Mouse (Mus musculus) ovary, postnatal 36 days (tissue): ENCODE measurements at regions not wholly inside any gene's neighbourhood (a gene's known extent, or its start where the extent isn't known, plus 50 kb on each side); places are given as distances from the start of the nearest gene placed in this dataset.
"Not testable (repeated sequence)": the region's sequence is repeated elsewhere in the genome, so short reads cannot be mapped to it uniquely, and the experiment has no call there.

Experiments used
- DNase-seq: peaks from one replicate; pipeline ENCODE4 v3.0.0; 2022; ENCODE audit warnings: low spot score, mixed read lengths

- no peak for DNase-seq
Observed at GRCm38 (mm10) chr16:55758707-55759067, 80.0 kb downstream of the Nfkbiz start.

- no peak for DNase-seq
Observed at GRCm38 (mm10) chr16:55757952-55758706, 80.6 kb downstream of the Nfkbiz start.

GRCm38 (mm10) chr16:55757422-55757815 is 81.3 kb downstream of the Nfkbiz start:
- not testable (repeated sequence) for DNase-seq

- no peak for DNase-seq
Observed at GRCm38 (mm10) chr16:55756764-55757421, 81.8 kb downstream of the Nfkbiz start.

GRCm38 (mm10) chr16:55755309-55755832 is 83.3 kb downstream of the Nfkbiz start:
- DNase-seq: no peak

GRCm38 (mm10) chr16:55754092-55754763 is 84.5 kb downstream of the Nfkbiz start:
- no peak for DNase-seq

GRCm38 (mm10) chr16:55753380-55753779 is 85.3 kb downstream of the Nfkbiz start:
- DNase-seq: no peak

- DNase-seq: no peak
Observed at GRCm38 (mm10) chr16:55747250-55747649, 91.4 kb downstream of the Nfkbiz start.

- DNase-seq: no peak
Observed at GRCm38 (mm10) chr16:55746159-55746558, 92.5 kb downstream of the Nfkbiz start.

- no peak for DNase-seq
Observed at GRCm38 (mm10) chr16:55745094-55745493, 93.6 kb downstream of the Nfkbiz start.

- DNase-seq: no peak
Observed at GRCm38 (mm10) chr16:55741099-55741863, 97.4 kb downstream of the Nfkbiz start.

- no peak for DNase-seq
Observed at GRCm38 (mm10) chr16:55738741-55739140, 100.0 kb downstream of the Nfkbiz start.

- no peak for DNase-seq
Observed at GRCm38 (mm10) chr16:55735476-55735968, 103.2 kb downstream of the Nfkbiz start.

- no peak for DNase-seq
Observed at GRCm38 (mm10) chr16:55734301-55734700, 104.4 kb downstream of the Nfkbiz start.

GRCm38 (mm10) chr16:55733751-55734150 is 104.9 kb downstream of the Nfkbiz start:
- DNase-seq: no peak

- no peak for DNase-seq
Observed at GRCm38 (mm10) chr16:55731003-55731402, 107.7 kb downstream of the Nfkbiz start.

GRCm38 (mm10) chr16:55726538-55726937 is 112.2 kb downstream of the Nfkbiz start:
- DNase-seq: no peak

- no peak for DNase-seq
Observed at GRCm38 (mm10) chr16:55720430-55720829, 118.3 kb downstream of the Nfkbiz start.

- no peak for DNase-seq
Observed at GRCm38 (mm10) chr16:55710017-55710416, 128.7 kb downstream of the Nfkbiz start.

GRCm38 (mm10) chr16:55706502-55706901 is 132.2 kb downstream of the Nfkbiz start:
- DNase-seq: no peak

GRCm38 (mm10) chr16:55698489-55698892 is 140.2 kb downstream of the Nfkbiz start:
- no peak for DNase-seq

- no peak for DNase-seq
Observed at GRCm38 (mm10) chr16:55691069-55691468, 147.6 kb downstream of the Nfkbiz start.
